Mouse (Mus musculus) layer of hippocampus, adult 18-20 months (tissue): ENCODE results near the gene Mtmr11. TPM values are rescaled to one million over a fixed set of nuclear protein-coding genes. Genes with fewer than 3 reads are reported as not detected.
"Not testable (repeated sequence)": the region's sequence is repeated elsewhere in the genome, so short reads cannot be mapped to it uniquely, and the experiment has no call there.

ENCODE experiments used
- DNase-seq, 2 experiments: peaks; one replicate each; pipeline ENCODE4 v3.0.0; 2022; ENCODE audit warnings: low spot score in 2 of 2
- total RNA-seq, 2 experiments: library from RNA; stranded (reverse); gene quantifications; 2 replicates each; pipeline ENCODE4 v1.2.3; 2021

Gene Mtmr11
- total RNA-seq, 2 experiments from 2014 or later = 4.0 to 6.8 TPM

DNA sequence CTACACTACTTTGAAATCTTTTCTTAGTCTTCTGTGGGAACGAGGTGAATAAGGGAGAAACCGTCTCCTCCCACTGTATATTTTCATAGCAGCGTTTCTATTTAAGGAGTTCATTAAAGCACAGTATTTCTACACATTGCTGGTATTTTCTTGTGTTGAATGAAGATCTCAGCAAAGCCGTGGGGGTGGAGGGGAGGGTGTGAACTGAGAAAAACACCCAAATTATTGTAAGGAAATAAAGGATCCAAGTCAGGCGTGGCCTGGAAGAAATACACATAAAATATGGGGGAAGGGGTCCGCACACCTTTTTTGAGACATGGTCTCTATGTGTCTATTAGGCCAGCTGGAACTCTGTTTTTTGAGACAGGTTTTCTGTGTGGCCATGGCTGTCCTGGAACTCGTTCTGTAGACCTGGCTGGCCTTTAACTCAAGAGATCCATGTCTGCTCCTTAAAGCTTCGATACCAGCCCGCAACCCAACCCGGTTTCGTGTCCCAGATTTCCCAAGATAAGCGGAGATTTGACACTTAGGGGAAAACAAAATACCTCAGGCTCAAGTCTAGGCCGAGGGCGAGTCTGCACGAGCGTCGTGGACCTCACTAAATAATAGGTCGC lies 9.9 kb downstream of the Mtmr11 start:
- DNase-seq = peak in 1 of 2 experiments; percentile 45

GRCm38 (mm10) chr3:96172197-96173178 lies 10.7 kb downstream of the Mtmr11 start, which contains the start of gene Sf3b4:
TSS of gene Sf3b4 (plus strand) at chr3:96172332.
- peak; percentile 72 to 89 for DNase-seq

GRCm38 (mm10) chr3:96173185-96173584 lies 11.4 kb downstream of the Mtmr11 start:
- DNase-seq = no peak

- not testable (repeated sequence) for DNase-seq
Measured at GRCm38 (mm10) chr3:96174042-96174441, 12.2 kb downstream of the Mtmr11 start.

GRCm38 (mm10) chr3:96175251-96175650 lies 13.4 kb downstream of the Mtmr11 start:
- no peak for DNase-seq

- no peak for DNase-seq
Measured at GRCm38 (mm10) chr3:96178427-96178826, 16.6 kb downstream of the Mtmr11 start.

DNA sequence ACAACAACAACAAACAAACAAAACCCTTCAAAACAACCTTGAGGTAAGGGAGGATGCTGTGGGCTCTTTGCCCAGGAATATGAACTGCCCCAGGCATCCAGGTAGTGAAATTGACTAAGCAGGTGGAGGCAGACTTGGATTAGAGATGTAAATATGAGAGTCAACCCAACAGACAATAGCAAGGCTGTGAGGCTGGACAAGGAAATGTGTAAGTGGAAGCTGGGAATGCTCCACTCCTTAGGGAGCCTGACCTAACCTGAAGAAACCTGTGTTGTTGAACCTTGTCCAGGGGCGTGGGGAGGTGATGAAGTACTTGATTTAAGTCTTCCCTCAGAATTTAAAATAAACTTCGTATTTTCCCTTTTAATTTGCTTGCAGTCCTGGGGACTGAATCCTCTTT lies 17.1 kb downstream of the Mtmr11 start:
- no peak for DNase-seq

DNA sequence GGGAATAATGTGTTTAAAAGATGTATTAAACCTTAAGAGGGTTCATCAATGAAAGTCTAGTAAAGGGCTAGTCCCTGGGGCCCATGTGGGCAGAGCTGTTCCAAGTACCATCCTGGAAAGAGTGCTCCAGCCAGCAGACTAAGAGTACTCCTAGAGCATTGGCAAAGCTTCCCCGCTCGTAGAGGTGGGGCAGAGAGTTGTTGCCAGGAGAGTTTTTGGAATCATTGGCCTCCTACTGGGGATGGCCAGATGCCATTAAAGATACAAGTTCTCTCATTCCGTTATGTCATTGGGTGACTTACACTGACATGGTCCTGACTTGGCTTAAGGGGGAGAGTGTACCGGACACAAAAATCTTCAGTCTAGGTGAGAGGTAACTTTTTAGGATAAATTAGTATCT lies 17.7 kb downstream of the Mtmr11 start:
- no peak for DNase-seq

DNA sequence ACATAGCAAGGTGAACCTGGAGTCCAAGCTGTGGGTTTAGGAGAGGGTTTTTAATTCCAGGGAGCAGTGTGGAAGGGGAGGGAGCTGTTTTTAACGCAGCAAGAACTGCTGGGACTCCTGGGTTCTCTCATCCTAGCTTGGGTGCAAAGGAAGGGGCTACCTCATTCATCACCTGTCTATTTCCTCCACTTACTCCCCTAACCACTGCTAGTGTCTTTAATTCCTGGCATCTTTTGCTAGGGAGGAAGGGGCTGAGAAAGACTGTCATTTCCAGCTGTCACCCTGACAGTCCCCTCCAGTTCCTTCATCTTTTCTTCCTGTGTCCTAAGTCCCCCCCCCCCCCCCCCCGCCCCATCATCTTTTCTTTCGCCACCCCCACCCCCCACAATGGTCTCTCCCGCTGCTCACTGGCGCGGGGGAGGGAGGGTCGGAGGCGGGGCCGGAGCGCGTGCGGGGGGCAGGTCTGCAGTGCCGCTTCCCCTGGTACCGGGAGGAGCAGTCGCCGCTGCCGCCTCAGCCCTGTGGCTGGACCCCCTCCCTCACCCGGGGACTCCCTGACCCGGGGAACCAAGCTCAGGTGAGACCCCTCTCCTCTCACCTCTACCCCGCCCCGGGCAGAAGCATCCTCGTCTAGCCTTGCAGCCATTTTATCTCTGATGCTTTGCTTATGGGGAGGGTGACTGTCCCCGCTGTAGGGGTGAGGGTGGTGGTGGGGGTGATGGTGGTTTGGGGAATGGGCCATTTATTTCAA lies 19.1 kb downstream of the Mtmr11 start, which contains the start of gene Sv2a:
TSS of gene Sv2a (plus strand) at position 425 of the 751 bp plus-strand sequence.
- peak; percentile 64 to 74 for DNase-seq

GRCm38 (mm10) chr3:96181510-96182381 lies 19.9 kb downstream of the Mtmr11 start:
- DNase-seq = no peak

GRCm38 (mm10) chr3:96182382-96182776 lies 20.6 kb downstream of the Mtmr11 start:
- no peak for DNase-seq

- DNase-seq = no peak
Measured at GRCm38 (mm10) chr3:96192977-96193376, 31.2 kb downstream of the Mtmr11 start.

DNA sequence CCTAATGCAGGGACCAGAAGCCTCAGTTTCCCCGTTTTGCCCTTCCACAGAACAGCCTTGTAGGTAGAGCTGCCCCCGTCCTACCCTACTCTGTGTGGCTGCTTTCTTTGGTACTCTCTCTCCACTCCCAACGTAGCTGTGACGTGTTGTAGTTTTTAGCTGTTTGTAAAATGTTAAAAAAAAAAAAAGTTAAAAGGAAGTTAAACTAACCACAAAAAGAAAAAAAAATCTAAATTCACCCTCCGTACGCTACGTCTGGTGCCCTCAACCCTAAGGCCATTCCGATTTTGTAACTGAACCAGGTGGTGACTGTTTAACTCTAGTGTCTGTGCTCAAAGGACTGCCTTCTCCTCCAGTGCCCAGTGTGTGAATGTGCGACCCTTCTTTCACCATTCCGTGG lies 33.2 kb downstream of the Mtmr11 start:
- DNase-seq = no peak

DNA sequence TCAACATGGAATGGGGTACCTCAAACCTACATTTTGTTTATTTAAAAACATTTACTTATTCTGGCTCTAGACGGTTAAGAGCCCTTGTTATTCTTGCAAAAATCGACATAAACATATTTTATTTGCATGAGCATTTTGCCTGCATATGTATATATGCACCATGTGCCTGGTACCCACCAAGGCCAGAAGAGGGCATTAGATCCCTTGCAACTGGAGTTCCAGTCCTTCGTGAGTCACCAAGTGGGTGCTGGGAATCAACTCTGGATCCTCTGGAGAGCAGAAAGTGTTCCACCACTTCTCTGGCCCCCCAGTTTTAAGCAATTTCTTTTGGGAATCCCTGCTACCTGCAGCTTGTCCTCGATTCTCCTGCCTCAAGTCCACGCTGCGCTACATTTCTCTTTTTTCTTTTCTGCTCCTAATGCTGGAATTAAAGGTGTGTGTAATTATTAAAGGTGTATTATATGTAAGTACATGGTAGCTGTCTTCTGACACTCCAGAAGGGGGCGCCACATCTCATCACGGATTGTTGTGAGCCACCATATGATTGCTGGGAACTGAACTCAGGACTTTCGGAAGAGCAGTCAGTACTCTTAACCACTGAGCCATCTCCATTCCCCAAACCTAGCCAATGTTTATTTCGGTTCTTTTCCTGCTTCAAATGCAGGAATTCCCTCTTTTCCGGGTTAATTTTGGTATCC lies 34.0 kb downstream of the Mtmr11 start:
- DNase-seq = no peak

DNA sequence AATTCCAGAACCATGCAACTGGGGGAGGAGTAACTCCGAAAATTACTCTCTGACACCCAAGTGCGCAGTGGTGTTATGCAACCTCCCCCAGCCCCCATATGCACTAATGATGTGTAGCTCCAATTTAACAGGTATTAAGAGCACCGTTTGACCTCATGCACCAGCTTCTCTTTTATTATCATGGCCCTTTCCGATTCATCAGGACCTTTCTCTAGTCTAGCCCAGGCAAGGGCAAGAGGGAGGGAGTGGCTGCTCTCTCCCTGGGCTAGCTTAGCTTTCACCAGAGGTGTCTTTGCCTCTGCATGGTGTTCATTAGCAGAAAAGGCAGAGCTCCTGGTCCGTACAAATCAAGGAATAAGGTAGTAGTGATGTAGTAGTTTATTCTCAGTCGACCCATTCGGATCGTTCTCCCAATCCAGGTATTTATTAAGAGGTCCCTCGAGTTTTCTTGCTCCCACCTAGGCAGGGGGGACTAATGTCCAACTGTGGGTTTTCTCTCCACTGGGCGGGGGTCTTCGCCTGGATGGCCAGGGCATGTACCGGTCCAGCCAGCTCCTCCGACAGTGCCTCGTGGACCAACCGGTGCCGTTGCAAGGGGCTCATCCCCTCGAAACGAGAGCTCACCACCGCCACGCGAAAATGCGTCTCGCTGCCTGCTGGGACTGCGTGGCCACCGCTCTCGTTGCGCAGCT lies 34.8 kb downstream of the Mtmr11 start:
- DNase-seq = peak in 1 of 2 experiments; percentile 51

DNA sequence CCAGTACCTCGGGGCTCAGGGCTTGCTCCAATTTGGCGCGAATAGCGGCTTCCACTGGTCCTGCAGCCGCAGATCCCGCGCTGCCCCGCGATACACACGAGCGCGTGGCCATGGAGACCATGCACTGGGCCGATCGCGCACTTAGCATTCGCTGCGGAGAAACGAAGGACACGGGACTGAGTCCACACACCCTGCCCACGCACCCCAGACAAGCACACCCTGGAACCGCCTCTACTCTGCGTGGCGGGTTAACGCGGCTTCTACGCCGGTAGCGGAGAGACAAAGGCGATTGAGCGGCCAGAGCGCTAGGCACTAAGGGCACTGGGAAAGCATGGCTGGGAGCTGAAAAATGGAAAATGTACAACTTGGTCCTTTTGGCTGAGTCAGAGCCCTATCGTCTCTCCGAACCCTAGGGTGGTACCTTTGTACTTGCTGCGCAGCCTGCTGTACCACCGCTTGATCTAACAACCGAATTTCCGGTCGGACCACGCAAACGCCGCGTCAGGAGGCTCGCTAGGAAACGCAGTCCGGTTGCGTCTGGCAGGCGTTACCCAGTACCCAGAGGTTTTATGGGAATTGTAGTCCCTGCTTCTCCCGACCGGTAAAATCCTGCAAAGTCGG lies 35.4 kb downstream of the Mtmr11 start:
- DNase-seq = peak; percentile 92 to 96

DNA sequence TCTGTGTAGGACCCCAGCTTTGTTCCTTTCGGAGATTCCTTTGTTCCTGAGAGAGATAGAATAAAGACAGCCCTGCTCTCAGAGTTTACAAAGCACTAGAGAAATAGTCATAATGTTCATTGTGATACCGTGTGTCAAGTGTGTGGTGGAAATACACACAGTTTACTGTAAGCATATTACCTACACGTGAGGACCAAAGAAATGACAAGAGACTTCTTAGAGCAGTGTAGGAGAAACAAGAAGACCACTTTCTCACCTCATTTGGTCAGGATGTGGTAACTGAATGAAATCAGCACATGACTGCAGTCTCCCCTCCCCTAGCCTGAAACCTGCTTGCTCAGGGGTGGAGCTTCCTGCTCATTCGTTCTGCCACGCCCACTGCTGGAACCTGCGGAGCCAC lies 36.4 kb downstream of the Mtmr11 start:
- no peak for DNase-seq

- DNase-seq = not testable (repeated sequence)
Measured at GRCm38 (mm10) chr3:96198601-96199251, 36.9 kb downstream of the Mtmr11 start.
